Mouse (Mus musculus) embryonic fibroblast, embryonic 13.5 days (primary cell): ENCODE results near the gene Stap2. TPM values are rescaled to one million over a fixed set of nuclear protein-coding genes. Genes with fewer than 3 reads are reported as not detected.

Source experiments
- H3K27ac ChIP-seq: 2 replicates; pipeline ENCODE4 v1.5.1; 2012; ENCODE audit warnings: low read length, control low read depth, inconsistent platforms; ENCODE audit not compliant: insufficient read depth
- H3K4me1 ChIP-seq: 2 replicates; pipeline ENCODE4 v1.6.1; 2011; ENCODE audit warnings: low read length; ENCODE audit not compliant: control insufficient read depth, insufficient read depth
- H3K4me3 ChIP-seq: 2 replicates; pipeline ENCODE4 v1.5.1; 2011; ENCODE audit warnings: mild to moderate bottlenecking, control low read depth, low read length; ENCODE audit not compliant: insufficient read depth
- CTCF ChIP-seq: IDR thresholded peaks from 2 replicates; pipeline ENCODE4 v1.5.1; 2011; ENCODE audit warnings: mild to moderate bottlenecking, control low read depth, low read length, moderate library complexity, borderline replicate concordance; ENCODE audit not compliant: insufficient read depth
- POLR2A ChIP-seq: IDR thresholded peaks from 2 replicates; pipeline ENCODE4 v1.6.1; 2011; ENCODE audit warnings: low read depth, mild to moderate bottlenecking, control low read depth, low read length, moderate library complexity
- polyA plus RNA-seq: library from polyadenylated mRNA; stranded (reverse); fragments of >200 nt; gene quantifications from 2 replicates; pipeline ENCODE4 v1.2.4, GENCODE M21; 2011; ENCODE audit warnings: low read depth; ENCODE audit not compliant: missing spikeins, insufficient read length

The Stap2 gene
- 0.35 and 0.58 TPM in 2 replicates for polyA plus RNA-seq

DNA sequence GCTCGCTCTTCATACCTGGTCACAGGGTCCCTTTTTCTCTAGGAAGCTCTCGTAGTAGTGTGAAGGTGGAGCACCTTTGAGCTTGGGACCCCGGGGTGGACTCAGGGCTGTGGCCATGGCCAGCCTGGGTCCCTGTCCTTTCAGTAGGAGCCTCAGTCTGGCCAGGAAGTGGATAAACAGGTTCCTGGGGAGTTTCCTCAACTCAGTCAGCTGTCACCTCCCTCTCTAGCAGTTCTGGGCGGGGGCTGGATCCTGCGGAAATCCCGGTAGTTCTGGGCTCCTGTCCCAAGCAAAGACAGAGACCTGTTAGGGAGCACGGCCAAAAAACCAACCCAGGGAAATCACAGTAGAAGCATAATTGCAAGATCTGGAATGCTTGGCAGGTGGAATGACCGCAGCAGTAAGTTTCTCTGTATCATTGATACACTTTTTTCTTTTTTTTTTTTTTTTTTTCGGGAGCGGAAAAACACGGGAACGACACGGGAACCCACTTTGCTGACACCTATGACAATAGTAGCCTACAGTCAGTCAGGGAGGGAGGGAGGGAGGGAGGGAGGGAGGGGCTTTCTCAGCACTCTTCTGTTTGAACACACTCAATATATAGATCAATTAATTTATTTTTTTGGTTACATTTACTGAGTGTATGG is at the start of gene Stap2, which contains the start of gene Mpnd:
Stap2 (minus strand) TSS at position 170 of the 647 bp plus-strand sequence.
Mpnd (plus strand) TSS at position 297 of the 647 bp plus-strand sequence.
- no peaks in the 10 kb centered on the region for H3K4me1 ChIP-seq
- H3K4me3 ChIP-seq, result no peak within 1 kb of the TSS
- no peak for TF ChIP-seq POLR2A
- TF ChIP-seq CTCF, result no peak
- no peak within 1 kb of the TSS for H3K27ac ChIP-seq

- H3K27ac ChIP-seq, result no peak overlapping the region
- no peak overlapping the region for H3K4me3 ChIP-seq
- H3K4me1 ChIP-seq, result no peaks in the 10 kb centered on the region
- TF ChIP-seq POLR2A, result no peak
Measured at GRCm38 (mm10) chr17:56054938-56055337, 49.6 kb upstream of the Stap2 start.

DNA sequence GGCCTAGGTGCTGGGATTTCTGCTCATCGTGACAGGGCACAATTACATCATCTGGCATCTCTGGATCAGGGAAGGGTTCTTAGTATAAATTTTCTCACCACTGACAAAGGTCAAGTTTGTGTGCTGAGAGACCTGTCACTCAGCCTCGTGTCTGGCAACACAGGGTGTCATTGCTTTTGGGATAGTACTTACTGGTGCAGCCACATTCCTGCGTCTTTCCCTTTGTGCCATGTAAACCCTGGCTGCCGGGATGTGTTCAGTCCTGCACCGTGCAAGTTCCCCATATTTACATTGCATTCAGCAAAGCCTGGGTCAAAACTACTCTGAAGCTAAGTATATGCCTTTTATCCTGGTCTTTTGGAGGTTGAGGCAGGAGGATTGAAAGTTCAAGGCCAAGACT is 46.0 kb upstream of the Stap2 start:
- H3K27ac ChIP-seq, result no peak overlapping the region
- H3K4me3 ChIP-seq, result no peak overlapping the region
- no peaks in the 10 kb centered on the region for H3K4me1 ChIP-seq
- TF ChIP-seq CTCF (no peak), POLR2A (no peak)

GRCm38 (mm10) chr17:56040857-56041163 is 35.4 kb upstream of the Stap2 start:
- H3K27ac ChIP-seq, result peak overlapping the region; percentile 59
- H3K4me1 ChIP-seq, result peaks cover 4% of the 10 kb centered on the region; the same call in 1 of the 2 replicates
- no peak for TF ChIP-seq CTCF
- TF ChIP-seq POLR2A, result no peak; the same call in 1 of the 2 replicates
- H3K4me3 ChIP-seq, result peak overlapping the region; percentile 90

- no peak for TF ChIP-seq CTCF
- peak; percentile 47; the same call in 1 of the 2 replicates for TF ChIP-seq POLR2A
- peak within 1 kb of the TSS; percentile 59 for H3K27ac ChIP-seq
- peaks cover 4% of the 10 kb centered on the region; the same call in 1 of the 2 replicates for H3K4me1 ChIP-seq
- H3K4me3 ChIP-seq, result peak within 1 kb of the TSS; percentile 90
Measured at GRCm38 (mm10) chr17:56040030-56040856, 34.9 kb upstream of the Stap2 start, which contains the start of gene Chaf1a. Gene Chaf1a, plus strand, starts transcription at chr17:56040439.

GRCm38 (mm10) chr17:56039345-56039744 is 34.0 kb upstream of the Stap2 start:
- TF ChIP-seq CTCF (no peak), POLR2A (no peak)
- Histone ChIP-seq H3K4me1 (peaks cover 4% of the 10 kb centered on the region; the same call in 1 of the 2 replicates), H3K27ac (no peak overlapping the region), H3K4me3 (no peak overlapping the region)

- no peak for TF ChIP-seq POLR2A
Measured at GRCm38 (mm10) chr17:56038583-56039261, 33.3 kb upstream of the Stap2 start.

GRCm38 (mm10) chr17:56036901-56037287 is 31.5 kb upstream of the Stap2 start:
- peak overlapping the region; percentile 29 for H3K4me3 ChIP-seq
- peaks cover 9% of the 10 kb centered on the region for H3K4me1 ChIP-seq
- H3K27ac ChIP-seq, result no peak overlapping the region
- TF ChIP-seq POLR2A, result no peak
- TF ChIP-seq CTCF, result no peak

More at GRCm38 (mm10) chr17:56038583-56039261, 33.3 kb upstream of the Stap2 start:
- Histone ChIP-seq H3K4me3 (no peak overlapping the region), H3K4me1 (peaks cover 7% of the 10 kb centered on the region), H3K27ac (no peak overlapping the region)

DNA sequence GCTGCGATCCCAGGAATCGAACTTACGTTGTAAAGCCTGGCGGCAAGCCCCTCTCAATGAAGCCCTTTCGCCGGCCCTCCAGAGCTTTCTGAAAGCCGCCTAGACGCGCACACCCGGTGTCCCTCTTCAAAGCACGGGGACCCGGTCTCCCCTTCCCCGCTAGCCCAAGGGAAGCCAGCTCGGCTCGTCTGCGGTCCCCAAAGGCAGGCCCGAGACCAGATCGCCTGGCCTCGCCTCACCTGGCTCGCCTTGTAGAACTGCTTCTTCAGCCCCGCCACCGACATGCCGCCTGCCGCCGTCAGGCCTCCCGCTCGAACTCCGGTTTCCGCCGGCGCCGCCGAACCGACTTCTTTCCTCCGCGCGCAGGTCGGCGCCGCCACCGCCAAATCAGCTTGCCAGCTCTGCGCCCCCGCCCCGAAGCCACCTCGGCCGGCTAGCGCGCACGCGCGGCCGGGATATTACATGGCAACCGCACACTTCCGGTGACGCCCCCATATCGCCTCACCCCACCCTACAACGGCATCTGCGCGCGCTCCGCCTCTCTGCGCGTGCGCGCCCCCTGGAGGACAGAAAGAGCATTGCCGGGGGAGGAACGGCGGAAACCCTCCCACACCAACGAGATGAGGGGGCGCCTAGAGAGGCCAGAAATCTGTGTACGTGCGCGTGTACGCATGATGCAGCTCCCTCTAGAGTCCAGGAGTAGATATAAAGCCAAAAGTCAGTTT is 31.0 kb upstream of the Stap2 start, which contains the start of gene Sh3gl1:
Sh3gl1 (minus strand) TSS at position 460 of the 725 bp plus-strand sequence.
- H3K4me1 ChIP-seq, result peaks cover 12% of the 10 kb centered on the region
- peak within 1 kb of the TSS; percentile 92 for H3K4me3 ChIP-seq
- TF ChIP-seq POLR2A (peak; percentile 87), CTCF (peak; percentile 95)
- peak within 1 kb of the TSS; percentile 80 for H3K27ac ChIP-seq
